Mouse (Mus musculus): Measurements from ENCODE around the gene Atpaf2. TPM values are rescaled to one million over a fixed set of nuclear protein-coding genes. Genes with fewer than 3 reads are reported as not detected.

Atpaf2 gene
- 34.0 TPM for polyA plus RNA-seq (2014; fragmentation: Illumina TruSeq; extraction: RNeasy Lipid Tissue Mini Kit (QIAGEN cat#74804); ENCODE audit: low read depth, low replicate concordance)

GRCm38 (mm10) chr11:60417717-60418472, at the start of gene Atpaf2:
Gene Atpaf2 (minus strand): TSS chr11:60418457.

DNA sequence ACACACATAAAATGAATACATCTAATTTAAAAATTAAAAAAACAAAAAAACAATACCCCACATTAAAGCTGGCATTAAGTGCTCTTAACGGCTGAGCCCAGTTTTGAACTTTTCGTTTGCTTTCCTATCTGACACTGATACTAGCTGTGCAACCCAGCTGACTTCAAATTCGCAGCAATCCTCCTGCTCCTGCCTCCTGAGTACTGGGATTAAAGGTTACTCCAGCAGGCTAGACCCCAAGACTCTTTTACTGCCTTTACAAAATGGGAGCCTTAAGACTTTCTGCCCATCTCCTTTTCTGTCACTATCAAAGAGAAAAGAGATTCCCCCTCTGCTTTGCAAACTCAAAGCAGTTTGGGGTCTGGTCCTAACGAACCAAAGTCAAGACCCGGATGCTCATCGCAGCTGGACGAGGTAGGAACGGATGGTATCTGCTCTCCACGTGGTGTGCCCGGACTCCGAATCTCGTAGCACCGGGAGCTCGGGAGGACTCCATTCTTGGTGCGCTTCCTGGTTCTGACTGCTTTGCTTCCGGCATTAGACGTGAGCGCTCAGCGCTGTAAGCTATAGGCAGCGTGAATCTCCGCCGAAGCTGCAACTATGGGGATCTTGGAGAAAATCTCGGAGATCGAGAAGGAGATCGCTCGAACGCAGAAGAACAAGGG, 36.0 kb upstream of the Atpaf2 start, which contains the start of gene Drg2:
Gene Drg2, plus strand, starts transcription at position 512 of the 665 bp plus-strand sequence.

GRCm38 (mm10) chr11:60416963-60417716, 1.1 kb downstream of the Atpaf2 start, which contains the start of gene Gid4:
Gene Gid4 (plus strand): TSS chr11:60417145.

DNA sequence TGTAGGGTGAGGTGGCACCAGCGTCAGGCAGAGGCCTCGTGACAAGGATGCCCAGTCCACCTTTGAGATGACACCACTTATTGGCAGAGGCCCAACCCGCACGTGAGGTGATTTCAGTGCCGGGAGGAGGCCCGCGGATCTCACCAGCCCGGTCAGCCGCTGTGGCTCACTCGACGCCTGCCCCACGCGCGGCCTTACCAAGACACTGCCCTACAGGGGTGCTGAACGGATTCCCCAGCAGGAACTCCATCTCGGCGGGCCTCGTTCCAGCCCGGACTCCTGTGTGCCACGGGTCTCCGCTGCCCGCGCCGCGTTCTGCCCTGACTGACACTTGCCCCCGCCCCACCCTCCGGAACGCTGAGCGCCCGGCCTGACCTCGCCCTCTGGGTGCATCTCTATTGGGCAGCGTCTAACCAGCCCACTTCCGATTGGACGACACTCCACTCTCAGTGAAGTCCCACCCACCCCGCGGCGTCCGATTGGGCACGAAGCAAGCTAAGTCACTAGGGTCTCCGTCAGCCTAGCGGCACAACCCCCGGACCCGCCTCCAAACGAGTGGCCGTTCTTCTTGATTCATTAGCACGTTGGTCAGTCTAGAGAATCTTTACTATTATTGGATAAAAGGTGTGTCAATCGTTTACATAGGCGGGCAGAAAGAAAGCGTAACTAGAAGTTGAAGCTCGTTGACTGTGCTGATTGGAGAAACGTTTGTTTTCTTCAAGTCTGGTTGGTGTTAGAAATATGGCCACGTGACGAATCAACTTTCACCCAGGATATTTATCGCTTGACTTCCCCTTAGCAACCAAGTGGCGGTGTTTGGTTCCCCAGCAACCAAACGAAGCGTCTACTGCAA, 65.5 kb downstream of the Atpaf2 start, which contains the start of the genes Tom1l2 and Drc3:
Gene Tom1l2, minus strand, starts transcription at position 347 of the 853 bp plus-strand sequence.
Gene Drc3, plus strand, starts transcription at position 771 of the 853 bp plus-strand sequence.

Other genes with a start within 250 kb of the Atpaf2 start
- gene Srebf1, start 195.9 kb downstream of the Atpaf2 start, polyA plus RNA-seq (2014; fragmentation: Illumina TruSeq; extraction: RNeasy Lipid Tissue Mini Kit (QIAGEN cat#74804); ENCODE audit: low read depth, low replicate concordance): 22.1 TPM
- 118 TPM for gene Tom1l2, start 65.6 kb downstream of the Atpaf2 start, polyA plus RNA-seq (2014; fragmentation: Illumina TruSeq; extraction: RNeasy Lipid Tissue Mini Kit (QIAGEN cat#74804); ENCODE audit: low read depth, low replicate concordance)
- gene Drc3, start 65.1 kb downstream of the Atpaf2 start, polyA plus RNA-seq (2014; fragmentation: Illumina TruSeq; extraction: RNeasy Lipid Tissue Mini Kit (QIAGEN cat#74804); ENCODE audit: low read depth, low replicate concordance): 5.1 TPM
- 40.5 TPM for gene Gid4, start 1.3 kb downstream of the Atpaf2 start, polyA plus RNA-seq (2014; fragmentation: Illumina TruSeq; extraction: RNeasy Lipid Tissue Mini Kit (QIAGEN cat#74804); ENCODE audit: low read depth, low replicate concordance)
- 34.4 TPM for gene Drg2, start 36.1 kb upstream of the Atpaf2 start, polyA plus RNA-seq (2014; fragmentation: Illumina TruSeq; extraction: RNeasy Lipid Tissue Mini Kit (QIAGEN cat#74804); ENCODE audit: low read depth, low replicate concordance)
- not detected for gene Myo15, start 50.9 kb upstream of the Atpaf2 start, polyA plus RNA-seq (2014; fragmentation: Illumina TruSeq; extraction: RNeasy Lipid Tissue Mini Kit (QIAGEN cat#74804); ENCODE audit: low read depth, low replicate concordance)
- gene Alkbh5, start 117.9 kb upstream of the Atpaf2 start, polyA plus RNA-seq (2014; fragmentation: Illumina TruSeq; extraction: RNeasy Lipid Tissue Mini Kit (QIAGEN cat#74804); ENCODE audit: low read depth, low replicate concordance): 48.5 TPM

Data from heart, adult 10 weeks (tissue).